Mouse (Mus musculus): ENCODE results near the gene Atg2a.

Gene Atg2a

DNA sequence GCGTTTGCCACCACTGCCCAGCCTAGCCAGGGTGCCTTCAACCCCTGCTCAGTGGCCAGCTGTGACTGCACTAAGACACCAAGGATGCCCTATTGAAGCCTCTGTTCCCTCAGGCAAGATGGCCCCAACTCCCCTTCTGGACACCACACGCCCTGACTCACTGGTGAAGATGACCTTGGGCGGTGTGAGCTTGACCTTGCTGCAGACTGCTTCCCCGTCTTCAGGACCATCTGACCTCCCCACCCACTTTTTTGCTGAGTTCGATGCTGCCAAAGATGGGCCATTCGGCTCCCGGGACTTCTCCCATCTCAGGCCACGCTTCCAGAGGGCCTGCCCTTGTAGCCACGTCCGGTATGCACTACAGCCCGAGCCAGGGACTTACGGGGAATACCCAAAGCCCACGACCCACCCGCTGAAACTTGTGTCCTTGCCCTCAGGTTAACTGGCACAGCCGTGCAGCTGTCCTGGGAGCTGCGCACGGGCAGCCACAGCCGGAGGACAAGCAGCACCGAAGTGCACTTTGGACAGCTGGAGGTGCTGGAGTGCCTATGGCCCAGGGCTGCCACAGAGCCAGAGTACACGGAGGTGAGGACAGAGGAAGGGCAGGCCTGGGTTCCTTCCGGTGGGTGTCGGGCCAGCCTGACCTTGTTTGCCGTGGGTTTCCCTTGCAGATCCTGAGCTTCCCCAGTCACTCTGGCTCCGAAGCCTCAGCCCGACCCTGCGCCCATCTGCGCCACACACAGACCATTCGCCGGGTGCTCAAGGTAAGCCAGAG is 6.2 kb downstream of the Atg2a start:
- no peak for DNase-seq (ENCODE audit: low read depth, low spot score)

DNA sequence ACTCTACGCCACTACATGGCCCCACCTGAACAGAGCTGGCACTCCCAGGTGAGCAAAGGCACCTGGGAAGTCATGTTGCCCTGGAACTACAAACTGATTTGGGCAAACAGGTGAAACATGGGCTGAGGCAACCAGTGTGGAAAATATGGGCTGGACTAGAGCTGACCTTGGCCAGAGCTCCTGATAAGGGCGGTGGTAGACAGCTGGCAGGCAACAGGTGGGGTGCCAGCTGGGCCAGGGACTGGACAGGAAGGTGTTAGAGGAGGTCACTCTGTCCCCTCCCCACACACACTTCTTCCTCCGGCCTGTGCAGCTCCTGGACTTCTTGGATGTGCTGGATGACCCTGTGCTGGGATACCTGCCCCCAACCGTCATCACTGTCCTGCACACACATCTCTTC is 11.6 kb downstream of the Atg2a start:
- no peak for DNase-seq (ENCODE audit: low read depth, low spot score)

DNA sequence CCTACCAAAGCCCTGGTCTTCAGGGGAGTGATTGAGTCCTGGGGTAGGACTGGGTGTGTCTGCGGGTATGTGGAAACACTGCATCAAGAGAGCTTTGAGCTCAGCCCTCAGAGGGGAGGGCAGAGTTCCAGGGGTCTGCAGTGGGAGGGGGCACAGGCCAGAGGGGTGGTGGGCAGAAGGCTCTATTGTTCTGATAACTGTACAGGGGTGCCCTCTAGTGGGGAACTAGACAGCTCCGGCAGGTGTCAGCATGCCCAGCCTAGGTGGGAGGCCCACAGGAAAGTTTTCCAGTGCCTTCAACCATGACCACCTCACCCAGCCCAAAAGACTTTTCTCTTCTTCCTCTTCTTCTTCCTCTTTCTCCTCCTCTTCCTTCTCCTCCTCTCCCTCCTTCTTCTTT is 19.0 kb downstream of the Atg2a start:
- no peak for DNase-seq (ENCODE audit: low read depth, low spot score)

DNA sequence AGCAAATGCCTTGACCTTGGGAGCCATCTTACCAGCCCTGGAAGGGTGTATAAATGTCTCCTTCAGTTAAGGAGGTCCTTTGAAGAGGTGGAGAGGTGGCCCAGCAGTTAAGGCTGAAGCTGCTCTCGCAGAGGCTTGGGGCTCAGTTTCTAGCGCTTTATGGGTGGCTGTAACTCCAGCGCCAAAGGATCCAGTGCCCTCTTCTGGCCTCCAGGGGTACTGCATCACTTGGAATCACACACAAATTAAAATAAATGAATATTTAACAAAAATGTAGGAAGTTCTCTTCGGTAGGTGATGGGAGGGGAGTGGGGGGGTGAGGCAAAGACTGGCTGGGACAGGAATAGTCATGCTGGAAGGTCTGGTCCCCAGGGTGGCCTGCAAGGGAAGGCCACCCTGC is 19.5 kb downstream of the Atg2a start:
- DNase-seq (ENCODE audit: low read depth, low spot score): no peak

DNA sequence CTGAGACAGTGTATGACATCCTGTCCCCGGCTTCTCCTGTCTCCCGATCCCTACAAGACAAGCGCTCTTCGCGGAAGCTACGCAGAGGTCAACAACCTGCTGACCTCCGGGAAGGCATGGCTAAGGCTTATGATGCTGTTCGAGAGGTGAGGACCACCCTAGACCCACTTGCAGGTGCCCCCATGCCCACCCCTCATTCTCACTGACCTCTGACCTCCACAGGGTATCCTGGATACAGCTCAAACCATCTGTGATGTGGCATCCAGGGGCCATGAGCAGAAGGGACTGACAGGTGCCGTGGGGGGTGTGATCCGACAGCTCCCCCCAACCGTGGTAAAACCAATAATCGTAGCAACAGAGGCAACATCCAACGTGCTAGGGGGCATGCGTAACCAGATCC is 19.9 kb downstream of the Atg2a start:
- DNase-seq (ENCODE audit: low read depth, low spot score): no peak

DNA sequence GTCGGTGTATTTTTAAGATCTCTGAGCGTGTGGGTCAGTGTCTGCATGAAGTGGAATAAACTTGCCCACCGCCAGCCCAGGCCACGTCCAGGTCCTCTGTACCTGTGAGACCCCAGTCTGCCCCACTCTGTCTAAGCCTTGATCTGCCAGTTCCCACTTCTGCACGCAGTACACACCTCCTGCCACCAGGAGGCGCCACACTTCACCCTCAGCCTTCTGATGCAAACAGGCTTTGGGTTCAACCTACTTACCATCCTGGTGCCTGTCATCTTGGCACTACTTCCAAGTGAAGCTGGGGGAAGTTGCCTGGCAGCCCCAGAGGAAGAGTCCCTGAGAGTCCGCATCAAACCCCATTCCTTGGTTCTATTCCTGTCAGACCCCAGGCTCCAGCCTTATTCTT is 20.8 kb downstream of the Atg2a start:
- DNase-seq (ENCODE audit: low read depth, low spot score): peak; percentile 34

DNA sequence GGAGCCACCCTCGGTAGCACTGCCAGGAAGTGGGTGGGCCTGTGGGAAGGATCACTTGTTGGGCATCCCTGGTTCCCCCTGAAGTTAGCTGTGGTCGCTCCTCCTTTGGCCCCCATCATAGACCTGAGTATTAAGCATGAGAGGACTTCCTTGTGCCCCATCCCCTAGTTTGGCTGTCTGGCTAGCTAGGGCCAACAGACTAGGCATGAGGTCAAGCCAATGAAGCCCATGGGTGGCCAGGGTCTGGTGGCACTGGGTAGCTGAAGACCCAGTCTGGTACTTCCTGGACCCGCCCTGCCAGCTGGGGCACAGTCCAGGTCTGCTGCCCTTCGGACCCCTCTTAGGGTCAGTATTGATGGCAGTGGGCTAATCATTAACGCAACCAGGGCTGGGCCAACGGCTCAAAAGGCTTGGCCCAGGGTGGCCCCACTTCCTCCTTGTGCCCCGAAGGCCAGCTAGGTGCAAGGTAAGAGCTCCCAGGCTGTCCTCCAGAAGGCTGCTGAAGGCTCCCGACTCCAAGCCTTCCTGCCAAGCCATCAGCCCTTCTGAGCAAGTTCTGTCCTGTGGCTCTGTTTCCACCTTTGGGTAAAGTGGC is 21.5 kb downstream of the Atg2a start:
- no peak for DNase-seq (ENCODE audit: low read depth, low spot score)

DNA sequence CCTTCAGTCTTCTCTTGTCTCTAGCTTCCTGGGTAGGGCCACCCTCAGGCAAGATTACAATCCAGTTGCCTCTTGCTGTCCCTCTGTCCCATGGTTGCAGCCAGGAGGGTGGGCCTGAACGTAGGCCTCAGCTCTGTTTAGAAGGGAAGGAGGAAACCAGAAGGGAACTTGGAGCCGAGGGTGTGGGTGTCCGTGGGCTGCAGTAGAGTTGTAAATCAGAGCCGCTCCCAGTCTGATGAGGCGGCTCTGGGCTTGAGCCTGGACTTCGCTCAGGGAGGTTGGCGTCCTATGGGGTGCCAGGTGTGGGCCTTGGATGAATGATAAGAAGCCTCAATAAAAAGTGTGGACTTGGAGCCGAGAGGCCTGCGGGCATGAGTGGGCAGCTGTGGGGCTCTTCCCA is 22.7 kb downstream of the Atg2a start:
- no peak for DNase-seq (ENCODE audit: low read depth, low spot score)

DNA sequence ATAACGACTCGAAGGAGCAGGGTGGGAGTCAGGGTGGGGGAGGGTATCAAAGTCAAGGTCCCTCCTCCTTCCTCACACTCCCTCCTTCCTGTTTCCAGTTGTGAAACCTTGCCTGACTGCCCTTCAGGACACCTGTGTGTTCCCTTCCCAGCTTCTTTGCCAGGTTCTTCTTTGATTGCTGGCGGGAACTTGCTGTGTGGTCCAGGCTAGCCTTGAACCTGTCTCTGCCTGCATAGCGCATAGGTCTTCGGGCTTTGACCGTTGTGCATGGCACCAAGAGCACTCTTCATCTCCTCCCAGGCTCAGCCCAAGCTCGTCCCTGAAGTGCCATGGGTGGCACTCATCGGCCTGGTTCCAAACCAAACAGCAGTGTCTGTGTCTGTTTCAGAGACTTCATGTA is 23.5 kb downstream of the Atg2a start:
- DNase-seq (ENCODE audit: low read depth, low spot score): no peak

DNA sequence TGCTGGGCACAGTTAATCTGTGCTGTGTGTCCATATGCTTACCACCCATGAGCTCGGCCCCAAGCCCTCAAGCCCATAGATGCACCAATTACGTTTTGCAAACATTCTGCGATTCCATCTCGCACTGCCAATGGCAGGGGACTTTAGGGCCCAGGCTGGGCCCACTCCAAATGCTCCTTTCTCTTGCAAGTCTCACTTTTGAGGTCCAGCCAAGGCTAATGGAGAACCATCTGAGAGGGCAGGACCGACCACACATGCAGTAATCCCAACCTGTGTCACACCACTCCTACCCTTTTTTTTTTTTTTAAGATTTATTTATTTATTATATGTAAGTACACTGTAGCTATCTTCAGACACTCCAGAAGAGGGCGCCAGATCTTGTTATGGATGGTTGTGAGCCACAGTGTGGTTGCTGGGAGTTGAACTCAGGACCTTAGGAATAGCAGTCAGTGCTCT is 24.3 kb downstream of the Atg2a start:
- no peak for DNase-seq (ENCODE audit: low read depth, low spot score)

DNA sequence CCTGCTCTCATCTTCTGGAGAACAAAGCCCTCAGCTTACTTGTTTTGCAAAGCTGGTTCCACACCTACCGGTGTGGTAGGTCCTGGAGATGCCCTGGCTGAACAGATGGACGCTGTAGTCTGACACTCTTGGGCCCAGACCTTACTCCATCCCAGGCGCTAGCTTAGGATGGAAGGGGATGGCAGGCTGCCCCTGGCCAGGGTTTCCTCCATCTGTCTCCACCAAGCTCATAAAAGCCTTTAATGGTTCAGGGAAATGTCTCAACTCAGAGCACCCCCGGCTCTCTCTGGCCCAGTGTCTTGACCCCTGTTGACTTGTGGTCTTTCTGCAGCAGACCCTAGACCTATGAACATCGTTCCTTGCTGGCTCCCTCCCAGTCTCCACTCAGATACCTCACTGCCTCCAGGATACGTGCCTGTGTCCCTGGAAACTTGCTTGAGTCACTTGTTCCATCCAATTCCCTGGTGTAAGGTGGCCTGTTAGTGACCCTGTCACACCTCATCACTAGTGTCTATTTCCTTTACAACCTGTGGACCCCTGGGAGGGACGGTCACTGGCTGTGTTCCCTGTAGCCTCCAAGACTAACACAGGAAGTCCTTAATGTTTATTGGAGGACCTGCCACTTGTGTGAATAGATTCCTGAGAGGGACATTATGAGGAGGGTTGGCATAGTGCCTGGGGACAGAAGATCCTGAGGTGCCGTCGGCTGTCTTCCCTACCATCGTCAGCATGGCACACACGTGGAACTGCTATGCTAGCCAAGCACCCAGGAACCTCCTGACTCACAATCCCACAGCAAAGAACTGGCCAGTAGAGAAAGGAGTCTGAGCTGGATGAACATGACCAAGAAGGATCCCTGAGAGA is 26.1 kb downstream of the Atg2a start:
- DNase-seq (ENCODE audit: low read depth, low spot score): no peak

DNA sequence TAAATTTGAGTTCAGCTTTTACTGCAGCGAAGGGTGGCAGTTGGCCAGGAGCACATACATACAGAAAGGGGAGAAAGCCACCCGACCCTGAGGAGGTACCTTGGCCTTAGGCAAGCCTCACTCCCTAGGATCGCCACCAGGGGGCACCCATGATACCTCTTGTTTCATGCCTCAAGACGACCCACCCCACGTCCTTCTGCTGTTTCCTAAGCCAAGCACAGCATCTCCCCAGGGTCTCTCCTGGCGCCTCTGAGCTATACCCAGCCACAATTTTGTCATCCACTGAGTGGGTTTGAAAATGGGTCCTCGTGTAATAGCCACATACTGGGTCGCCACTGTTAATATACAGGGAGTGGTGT is 26.7 kb downstream of the Atg2a start:
- peak; percentile 83 for DNase-seq (ENCODE audit: low read depth, low spot score)

DNA sequence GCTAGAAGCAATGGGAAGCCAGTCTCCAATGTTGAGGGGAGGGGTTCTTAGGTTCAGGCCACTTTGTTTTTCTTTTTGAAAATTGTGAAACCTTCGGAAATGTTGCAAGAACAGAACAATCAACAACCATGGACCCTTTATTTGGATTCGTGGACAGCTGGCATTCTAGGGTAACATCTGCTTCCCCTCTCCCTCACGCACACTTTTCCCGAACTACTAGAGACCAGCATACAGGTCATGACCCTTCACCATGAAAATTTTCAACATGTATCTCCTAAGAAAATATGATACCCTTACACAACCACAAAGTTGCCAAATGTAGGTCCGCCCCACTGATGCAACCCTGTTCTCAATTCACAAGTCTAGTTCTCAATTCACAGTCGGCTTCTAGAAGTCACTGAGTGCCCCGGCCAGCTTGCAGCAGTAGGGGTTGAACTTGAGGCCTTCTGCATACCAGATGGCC is 27.2 kb downstream of the Atg2a start:
- no peak for DNase-seq (ENCODE audit: low read depth, low spot score)

DNA sequence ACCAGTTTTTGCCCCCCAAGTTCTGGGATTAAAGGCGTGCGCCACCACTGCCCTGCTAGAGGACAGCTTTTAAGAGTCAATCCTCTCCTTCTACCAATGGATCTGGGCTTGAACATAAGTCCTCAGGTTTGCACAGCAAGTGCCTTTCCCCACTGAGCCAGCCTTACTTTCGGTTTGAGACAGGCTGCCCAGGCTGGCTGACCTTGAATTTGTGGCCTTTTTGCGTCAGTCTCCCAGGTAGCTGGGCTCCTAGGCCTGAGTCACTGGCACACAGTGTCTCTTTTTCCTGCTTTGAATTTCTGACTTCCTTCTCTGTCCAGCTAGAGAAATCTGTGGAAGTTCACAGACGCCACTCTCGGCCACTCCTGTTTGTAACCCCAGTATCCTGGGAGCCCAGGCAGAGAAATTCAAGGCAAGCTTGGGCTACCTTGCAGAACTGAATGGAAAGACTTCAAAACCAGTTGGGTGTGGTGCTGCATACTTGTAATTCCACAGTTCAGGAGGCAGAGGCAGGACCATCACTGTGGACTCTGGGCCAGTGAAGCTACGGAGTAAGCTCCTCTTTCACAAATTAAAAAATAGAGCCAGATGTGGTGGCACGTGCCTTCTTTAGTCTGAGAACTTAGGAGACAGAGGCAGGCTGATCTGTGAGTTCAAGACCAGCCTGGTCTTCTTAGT is 28.5 kb downstream of the Atg2a start:
- DNase-seq (ENCODE audit: low read depth, low spot score): no peak

DNA sequence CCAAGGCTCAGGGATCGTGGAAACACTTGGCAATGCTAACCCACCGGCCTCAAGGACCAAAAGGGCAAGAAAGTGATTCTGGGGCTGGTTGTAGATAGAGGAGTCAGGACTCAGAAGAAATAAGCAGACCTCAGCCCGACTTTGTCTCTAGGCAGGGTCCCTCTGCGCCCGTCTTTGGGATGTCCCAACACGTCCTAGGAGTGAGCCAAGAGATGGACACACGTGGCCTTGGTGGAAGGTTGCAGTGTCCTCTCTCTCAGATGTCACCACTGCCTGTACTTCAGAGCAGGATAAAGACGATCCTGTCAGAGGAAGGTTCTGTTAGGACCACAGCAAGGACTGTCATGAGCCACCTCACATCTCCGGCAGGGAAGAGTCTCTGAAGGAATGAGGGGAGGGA is 29.2 kb downstream of the Atg2a start:
- no peak for DNase-seq (ENCODE audit: low read depth, low spot score)

DNA sequence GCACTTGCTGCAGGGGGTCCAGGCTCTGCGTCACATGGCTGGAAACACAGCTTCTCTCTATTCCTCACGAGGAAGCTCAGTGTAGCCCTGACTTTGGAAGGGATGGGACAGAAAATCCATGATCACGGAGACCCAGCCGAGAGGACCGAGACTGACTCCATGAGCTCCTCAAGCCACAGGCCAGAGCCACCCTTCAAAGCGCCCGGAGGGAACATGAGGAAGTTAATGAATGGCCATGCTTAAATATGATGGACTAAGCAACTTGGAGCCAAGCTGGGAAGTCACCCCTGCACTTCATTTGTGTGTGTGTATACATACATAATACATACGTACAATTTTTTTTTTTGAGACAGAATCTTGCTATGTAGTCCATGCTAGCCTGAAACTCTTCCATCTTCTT is 29.7 kb downstream of the Atg2a start:
- DNase-seq (ENCODE audit: low read depth, low spot score): no peak

DNA sequence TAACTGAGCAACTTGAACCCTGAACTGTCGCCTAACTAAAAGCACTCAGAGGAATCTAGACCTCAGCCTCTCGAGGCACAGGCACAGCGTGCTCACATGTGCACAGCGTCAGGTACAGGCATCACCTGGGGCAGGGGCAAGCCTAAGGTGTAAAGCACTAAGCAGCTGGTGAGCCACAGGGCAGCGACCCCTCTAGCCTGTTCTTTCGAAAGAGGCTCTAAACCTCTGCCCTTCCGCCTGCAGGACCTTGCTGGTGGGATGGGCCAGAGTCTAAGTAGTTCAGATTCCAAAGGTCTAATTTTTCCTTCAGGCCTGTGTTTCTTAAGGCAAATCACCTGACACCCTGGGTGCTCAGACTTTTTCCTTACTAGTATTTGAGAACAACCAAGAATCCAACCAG is 30.6 kb downstream of the Atg2a start:
- DNase-seq (ENCODE audit: low read depth, low spot score): no peak

DNA sequence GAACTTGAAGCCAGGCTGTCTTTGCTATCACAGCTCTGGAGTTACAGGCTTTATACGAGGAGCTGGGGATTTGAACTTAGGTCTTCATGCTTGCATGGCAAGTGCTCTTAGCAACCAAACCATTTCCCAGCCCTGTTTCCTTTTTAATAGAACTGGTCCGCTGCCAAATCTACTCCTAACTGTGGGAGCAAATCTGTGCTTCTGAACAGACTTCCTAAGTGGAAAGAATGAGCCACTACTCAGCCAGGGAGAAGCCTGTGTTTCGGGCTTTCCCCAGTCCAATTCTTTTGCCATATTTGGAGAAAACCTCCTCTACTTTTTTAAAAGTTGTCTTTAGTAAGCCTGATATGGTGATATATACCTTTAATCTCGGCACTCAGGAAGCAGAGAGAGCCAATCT is 31.3 kb downstream of the Atg2a start:
- no peak for DNase-seq (ENCODE audit: low read depth, low spot score)

DNA sequence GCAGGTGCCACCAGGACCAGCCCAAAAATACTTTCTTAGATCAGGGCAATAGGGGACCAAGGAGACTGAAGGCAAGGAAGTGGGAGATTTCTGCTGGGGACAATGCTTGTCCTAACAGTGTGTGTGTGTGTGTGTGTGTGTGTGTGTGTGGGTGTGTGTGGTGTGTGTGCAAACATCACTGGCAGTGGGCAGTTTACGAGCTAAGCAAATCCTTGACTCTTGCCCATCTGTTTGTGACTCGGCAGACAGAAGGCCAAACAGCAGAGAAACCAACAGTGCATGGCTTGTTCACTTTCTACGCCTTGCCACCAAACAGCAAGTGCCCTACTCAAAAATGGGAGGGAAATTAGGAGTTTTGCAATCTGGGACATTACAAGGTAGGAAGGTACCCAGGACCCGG is 32.1 kb downstream of the Atg2a start:
- no peak for DNase-seq (ENCODE audit: low read depth, low spot score)

DNA sequence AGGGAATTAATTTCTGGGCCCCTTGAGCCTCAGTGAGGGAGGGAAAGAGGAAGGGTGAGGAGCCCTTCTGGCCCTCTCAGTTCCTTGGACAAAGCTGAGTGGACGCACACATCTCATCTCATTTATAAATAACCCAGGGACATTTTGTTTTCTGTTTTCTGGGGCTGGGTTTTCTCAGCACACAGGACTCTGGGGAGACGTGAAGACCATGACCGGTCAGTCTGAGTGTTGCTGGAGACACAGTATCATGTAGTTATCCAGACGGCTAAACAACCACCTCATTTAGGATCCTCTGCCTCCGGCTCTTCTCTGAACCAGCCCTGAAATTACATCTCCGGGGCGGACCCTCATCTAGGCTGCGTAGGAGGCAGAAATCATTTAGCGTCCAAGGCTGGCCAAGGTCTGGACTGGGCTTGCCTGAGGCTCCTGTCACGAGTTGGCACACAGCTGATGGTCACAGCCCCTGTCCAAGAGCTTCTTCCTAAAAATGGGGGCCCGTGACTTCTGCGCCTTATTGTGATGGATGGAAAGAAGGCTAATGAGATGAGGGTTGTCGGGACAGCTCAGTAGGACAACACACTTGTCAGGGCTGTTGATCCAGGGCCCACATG is 32.6 kb downstream of the Atg2a start:
- DNase-seq (ENCODE audit: low read depth, low spot score): no peak

DNA sequence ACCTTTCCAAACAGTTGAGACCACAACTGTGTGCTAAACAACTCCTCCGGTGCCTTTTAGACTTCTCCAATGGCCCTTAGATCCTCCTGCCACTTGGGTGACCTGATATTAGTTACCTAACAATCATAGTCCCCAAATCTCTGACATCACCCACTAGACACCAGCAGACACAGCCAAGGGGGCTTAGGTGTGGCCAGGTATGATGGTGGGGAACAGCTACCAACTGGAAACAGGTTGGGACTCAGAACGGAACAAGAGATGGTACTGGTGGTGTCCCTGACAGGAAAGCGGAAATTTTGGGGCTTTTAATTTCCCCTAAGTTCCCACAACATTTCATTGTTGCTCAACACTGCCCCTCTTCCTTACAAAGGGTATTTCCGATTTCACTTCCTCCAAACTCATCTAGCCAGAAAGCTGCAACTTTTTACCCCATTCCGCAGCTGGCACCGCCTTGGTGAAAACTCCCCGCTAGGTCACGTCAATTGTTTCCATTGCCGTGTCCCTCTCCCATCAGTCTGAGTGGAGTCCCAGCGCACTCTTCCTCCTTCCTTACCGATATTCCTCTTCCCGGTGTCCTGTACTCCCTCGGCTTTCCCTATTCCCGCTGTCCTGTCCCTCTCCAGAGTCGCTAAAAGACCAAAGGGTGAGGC is 34.4 kb downstream of the Atg2a start:
- DNase-seq (ENCODE audit: low read depth, low spot score): no peak

Data from embryo, embryonic 11.5 days (tissue).